Mouse (Mus musculus) spleen, embryonic (tissue): ENCODE results near the gene Gm8693.
"Not testable (repeated sequence)": the region's sequence is repeated elsewhere in the genome, so short reads cannot be mapped to it uniquely, and the experiment has no call there.

ENCODE experiments used
- CTCF ChIA-PET: fragments of 350-600 bp; sonication (Branson Sonifier 250); formaldehyde crosslinking; loops from one replicate; lab custom pipeline; 2022; lab: Charles Lee

Gene Gm8693

DNA sequence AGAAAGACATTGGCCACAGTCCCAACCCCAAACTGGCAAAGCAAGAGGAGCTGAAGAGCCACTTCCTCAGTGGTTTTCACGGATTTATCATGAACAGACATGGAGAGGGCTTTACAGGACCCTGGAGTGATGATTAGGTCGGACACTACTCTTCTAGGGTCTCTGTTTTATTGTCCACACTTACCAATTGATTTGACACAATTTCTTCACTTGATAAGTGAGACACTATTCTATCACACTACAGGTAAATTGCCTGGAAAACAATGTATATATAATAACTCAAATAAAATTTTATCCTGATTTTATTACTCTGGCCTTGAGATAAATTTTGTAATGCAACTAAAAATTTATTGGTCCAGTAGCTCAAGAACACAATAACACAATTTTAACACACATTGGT is at the start of gene Gm8693:
Gene Gm8693 (minus strand): TSS at position 101 of the 400 bp plus-strand sequence.
- CTCF ChIA-PET: not testable (repeated sequence)

DNA sequence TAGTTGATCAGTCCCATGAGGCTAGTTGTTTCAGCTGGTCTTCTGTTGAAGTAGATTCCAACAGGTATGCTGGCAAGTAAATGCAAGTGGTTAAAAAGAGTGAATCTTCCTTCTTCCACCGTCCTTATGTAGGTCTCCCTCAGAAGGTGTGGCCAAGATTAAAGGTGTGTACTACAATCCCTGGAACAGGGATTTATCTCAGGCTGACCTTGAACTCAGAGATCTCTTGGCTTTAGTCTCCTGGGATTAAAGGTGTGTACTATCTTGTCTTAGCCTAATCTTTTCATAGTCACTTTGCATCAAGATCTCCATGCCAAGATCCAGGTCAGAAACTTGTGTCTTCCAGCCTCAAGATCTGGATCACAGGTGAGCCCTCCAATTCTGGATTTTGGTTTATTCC is 27.5 kb upstream of the Gm8693 start, which contains the start of gene Gm4567:
Gene Gm4567 (minus strand): TSS at position 101 of the 400 bp plus-strand sequence.
- CTCF ChIA-PET: not testable (repeated sequence)

DNA sequence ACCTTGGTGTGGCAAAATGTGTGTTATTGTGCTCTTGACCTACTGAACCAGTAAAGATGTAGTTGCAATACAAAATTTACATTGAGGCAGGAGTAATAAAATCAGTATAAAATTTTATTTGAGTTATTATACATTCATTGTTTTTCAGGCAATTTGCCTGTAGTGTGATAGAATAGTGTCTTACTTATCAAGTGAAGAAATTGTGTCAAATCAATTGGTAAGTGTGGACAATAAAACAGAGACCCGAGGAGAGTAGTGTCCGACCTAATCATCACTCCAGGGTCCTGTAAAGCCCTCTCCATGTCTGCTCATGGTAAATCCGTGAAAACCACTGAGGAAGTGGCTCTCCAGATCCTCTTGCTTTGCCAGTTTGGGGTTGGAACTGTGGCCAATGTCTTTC is 34.4 kb downstream of the Gm8693 start, which contains the start of gene Vmn1r155:
Gene Vmn1r155 (plus strand): TSS at position 301 of the 400 bp plus-strand sequence.
- CTCF ChIA-PET: not testable (repeated sequence)
